Mouse (Mus musculus) MEL (cell line): ENCODE results near the gene Slc39a2. TPM values are rescaled to one million over a fixed set of nuclear protein-coding genes. Genes with fewer than 3 reads are reported as not detected.

Experiments used
- DNase-seq: peaks from one replicate; pipeline ENCODE4 v3.0.0; 2011; ENCODE audit warnings: low read depth, low spot score
- H3K27ac ChIP-seq: 2 replicates; pipeline ENCODE4 v1.5.1; 2012; ENCODE audit warnings: low read depth, mild to moderate bottlenecking, control low read depth, low read length, moderate library complexity; ENCODE audit not compliant: control insufficient read depth
- H3K27me3 ChIP-seq, 2 experiments: fragments of 150-350 bp in 1 of 2; sonication (generic) in 1 of 2; 2 replicates each; pipeline ENCODE4 v1.6.1; 2012; ENCODE audit warnings: low read length in 2 of 2, mild to moderate bottlenecking in 2 of 2, improper control_type of control experiment in 1 of 2, moderate library complexity in 1 of 2; ENCODE audit not compliant: insufficient read depth in 2 of 2, control insufficient read depth in 1 of 2
- H3K36me3 ChIP-seq, 2 experiments: 2 replicates each; pipeline ENCODE4 v1.6.1; 2012 to 2014; ENCODE audit warnings: low read length in 2 of 2, improper control_type of control experiment in 1 of 2, inconsistent platforms in 1 of 2, mild to moderate bottlenecking in 1 of 2; ENCODE audit not compliant: insufficient read depth in 2 of 2, control insufficient read depth in 1 of 2
- H3K4me1 ChIP-seq, 2 experiments: fragments of 150-350 bp in 1 of 2; sonication (generic) in 1 of 2; 2 replicates each; pipeline ENCODE4 v1.6.1; 2012; ENCODE audit warnings: low read length in 2 of 2, improper control_type of control experiment in 1 of 2, mild to moderate bottlenecking in 1 of 2; ENCODE audit not compliant: insufficient read depth in 2 of 2, control insufficient read depth in 1 of 2
- H3K4me3 ChIP-seq, 2 experiments: fragments of 150-350 bp in 1 of 2; sonication (generic) in 1 of 2; 2 replicates each; pipeline ENCODE4 v1.5.1; 2012; ENCODE audit warnings: low read depth in 2 of 2, low read length in 2 of 2, mild to moderate bottlenecking in 2 of 2, moderate library complexity in 2 of 2, control low read depth in 1 of 2, improper control_type of control experiment in 1 of 2; ENCODE audit not compliant: control insufficient read depth in 1 of 2, insufficient read depth in 1 of 2
- H3K79me2 ChIP-seq: 2 replicates; pipeline ENCODE4 v1.6.1; 2012; ENCODE audit warnings: mild to moderate bottlenecking, low read length, moderate library complexity; ENCODE audit not compliant: control insufficient read depth, poor library complexity, insufficient read depth
- H3K9ac ChIP-seq: 2 replicates; pipeline ENCODE4 v1.6.1; 2012; ENCODE audit warnings: low read depth, mild to moderate bottlenecking, control low read depth, low read length, moderate library complexity; ENCODE audit not compliant: control insufficient read depth, poor library complexity, severe bottlenecking
- H3K9me3 ChIP-seq: fragments of 150-350 bp; sonication (generic); replicated peaks from 2 replicates; pipeline ENCODE4 v1.6.1; 2012; ENCODE audit warnings: mild to moderate bottlenecking, low read length, improper control_type of control experiment, moderate library complexity; ENCODE audit not compliant: insufficient read depth
- BHLHE40 ChIP-seq: IDR thresholded peaks from 2 replicates; pipeline ENCODE4 v1.6.1; 2012; ENCODE audit warnings: low read depth, mild to moderate bottlenecking, inconsistent platforms, low read length, improper control_type of control experiment, borderline replicate concordance
- CHD1 ChIP-seq: IDR thresholded peaks from 2 replicates; pipeline ENCODE4 v1.6.1; 2012; ENCODE audit warnings: low read depth, mild to moderate bottlenecking, inconsistent platforms, low read length, improper control_type of control experiment
- CHD2 ChIP-seq: IDR thresholded peaks from 2 replicates; pipeline ENCODE4 v1.6.1; 2011; ENCODE audit warnings: low read length, improper control_type of control experiment
- CTCF ChIP-seq, 3 experiments: IDR thresholded peaks in 2 of 3; conservative IDR thresholded peaks in 1 of 3; 2 replicates each; pipeline ENCODE4 v1.5.1; 2011 to 2012; ENCODE audit warnings: low read length in 3 of 3, low read depth in 2 of 3, mild to moderate bottlenecking in 2 of 3, improper control_type of control experiment in 1 of 3, inconsistent platforms in 1 of 3, mixed read lengths in 1 of 3, moderate library complexity in 1 of 3; ENCODE audit not compliant: control insufficient read depth in 1 of 3, insufficient read depth in 1 of 3, poor library complexity in 1 of 3, severe bottlenecking in 1 of 3
- E2F4 ChIP-seq: IDR thresholded peaks from 2 replicates; pipeline ENCODE4 v1.6.1; 2011; ENCODE audit warnings: low read depth, low read length, improper control_type of control experiment, borderline replicate concordance
- ELF1 ChIP-seq: IDR thresholded peaks from 2 replicates; pipeline ENCODE4 v1.6.1; 2014; ENCODE audit warnings: low read depth, mild to moderate bottlenecking, inconsistent platforms, low read length, improper control_type of control experiment, moderate library complexity
- EP300 ChIP-seq, 2 experiments: IDR thresholded peaks; 2 replicates each; pipeline ENCODE4 v1.6.1; 2011; ENCODE audit warnings: improper control_type of control experiment in 2 of 2, low read length in 2 of 2, low read depth in 1 of 2, mild to moderate bottlenecking in 1 of 2
- GABPA ChIP-seq: IDR thresholded peaks from 2 replicates; pipeline ENCODE4 v1.6.1; 2012; ENCODE audit warnings: low read depth, mild to moderate bottlenecking, inconsistent platforms, low read length, improper control_type of control experiment, moderate library complexity
- HCFC1 ChIP-seq: IDR thresholded peaks from 2 replicates; pipeline ENCODE4 v1.6.1; 2012; ENCODE audit warnings: low read depth, mild to moderate bottlenecking, inconsistent platforms, low read length, improper control_type of control experiment, moderate library complexity
- JUND ChIP-seq: IDR thresholded peaks from 2 replicates; pipeline ENCODE4 v1.6.1; 2011; ENCODE audit warnings: low read depth, mild to moderate bottlenecking, improper control_type of control experiment, low read length
- MAX ChIP-seq: IDR thresholded peaks from 2 replicates; pipeline ENCODE4 v1.6.1; 2011; ENCODE audit warnings: low read length, improper control_type of control experiment
- MXI1 ChIP-seq: IDR thresholded peaks from 2 replicates; pipeline ENCODE4 v1.6.1; 2011; ENCODE audit warnings: mild to moderate bottlenecking, low read depth, low read length, improper control_type of control experiment
- MYB ChIP-seq: IDR thresholded peaks from 2 replicates; pipeline ENCODE4 v1.6.1; 2011; ENCODE audit warnings: mild to moderate bottlenecking, low read depth, low read length, improper control_type of control experiment
- MYC ChIP-seq: IDR thresholded peaks from 2 replicates; pipeline ENCODE4 v1.6.1; 2011; ENCODE audit warnings: low read depth, mild to moderate bottlenecking, low read length, improper control_type of control experiment, moderate library complexity
- NELFE ChIP-seq: IDR thresholded peaks from 2 replicates; pipeline ENCODE4 v1.6.1; 2011; ENCODE audit warnings: low read depth, low read length, improper control_type of control experiment
- POLR2A ChIP-seq, 2 experiments: IDR thresholded peaks; 2 replicates each; pipeline ENCODE4 v1.6.1; 2011 to 2012; ENCODE audit warnings: low read length in 2 of 2, mild to moderate bottlenecking in 2 of 2, control low read depth in 1 of 2, improper control_type of control experiment in 1 of 2, low read depth in 1 of 2, moderate library complexity in 1 of 2; ENCODE audit not compliant: control insufficient read depth in 1 of 2, insufficient read depth in 1 of 2, poor library complexity in 1 of 2
- POLR2AphosphoS2 ChIP-seq: IDR thresholded peaks from 2 replicates; pipeline ENCODE4 v1.6.1; 2011; ENCODE audit warnings: low read length, improper control_type of control experiment
- POLR2AphosphoS5 ChIP-seq: IDR thresholded peaks from 2 replicates; pipeline ENCODE4 v1.6.1; 2012; ENCODE audit warnings: low read depth, borderline replicate concordance, mild to moderate bottlenecking, inconsistent platforms, low read length, moderate library complexity, mixed read lengths
- RAD21 ChIP-seq: IDR thresholded peaks from 2 replicates; pipeline ENCODE4 v1.6.1; 2011; ENCODE audit warnings: mild to moderate bottlenecking, low read depth, low read length, improper control_type of control experiment
- SIN3A ChIP-seq: IDR thresholded peaks from 2 replicates; pipeline ENCODE4 v1.6.1; 2012; ENCODE audit warnings: low read length, improper control_type of control experiment, inconsistent platforms
- SMC3 ChIP-seq: IDR thresholded peaks from 2 replicates; pipeline ENCODE4 v1.6.1; 2011; ENCODE audit warnings: low read depth, low read length, improper control_type of control experiment
- TAL1 ChIP-seq: IDR thresholded peaks from 2 replicates; pipeline ENCODE4 v1.6.1; 2012; ENCODE audit warnings: mild to moderate bottlenecking, inconsistent platforms, low read length, moderate library complexity, mixed read lengths
- TBP ChIP-seq: IDR thresholded peaks from 2 replicates; pipeline ENCODE4 v1.8.0; 2011; ENCODE audit warnings: low read depth, low read length, improper control_type of control experiment
- TCF12 ChIP-seq: IDR thresholded peaks from 2 replicates; pipeline ENCODE4 v1.6.1; 2014; ENCODE audit warnings: low read depth, mild to moderate bottlenecking, inconsistent platforms, low read length, improper control_type of control experiment, moderate library complexity
- UBTF ChIP-seq: IDR thresholded peaks from 2 replicates; pipeline ENCODE4 v1.6.1; 2012; ENCODE audit warnings: low read depth, mild to moderate bottlenecking, inconsistent platforms, low read length, improper control_type of control experiment, moderate library complexity, borderline replicate concordance; ENCODE audit not compliant: insufficient read depth
- USF1 ChIP-seq: IDR thresholded peaks from 2 replicates; pipeline ENCODE4 v1.6.1; 2014; ENCODE audit warnings: low read depth, mild to moderate bottlenecking, inconsistent platforms, low read length, improper control_type of control experiment, moderate library complexity
- USF2 ChIP-seq, 2 experiments: IDR thresholded peaks; 2 replicates each; pipeline ENCODE4 v1.6.1; 2011 to 2012; ENCODE audit warnings: improper control_type of control experiment in 2 of 2, low read length in 2 of 2, borderline replicate concordance in 1 of 2, inconsistent platforms in 1 of 2, low read depth in 1 of 2, mild to moderate bottlenecking in 1 of 2; ENCODE audit not compliant: insufficient read depth in 1 of 2
- ZC3H11A ChIP-seq: IDR thresholded peaks from 2 replicates; pipeline ENCODE4 v1.6.1; 2012; ENCODE audit warnings: low read depth, mild to moderate bottlenecking, inconsistent platforms, low read length, improper control_type of control experiment
- ZKSCAN1 ChIP-seq: IDR thresholded peaks from 2 replicates; pipeline ENCODE4 v1.6.1; 2012; ENCODE audit warnings: low read depth, mild to moderate bottlenecking, inconsistent platforms, low read length, improper control_type of control experiment, moderate library complexity
- ZMIZ1 ChIP-seq: IDR thresholded peaks from 2 replicates; pipeline ENCODE4 v1.6.1; 2012; ENCODE audit warnings: low read depth, mild to moderate bottlenecking, inconsistent platforms, low read length, improper control_type of control experiment, moderate library complexity
- ZNF384 ChIP-seq: IDR thresholded peaks from 2 replicates; pipeline ENCODE4 v1.6.1; 2012; ENCODE audit warnings: low read depth, mild to moderate bottlenecking, inconsistent platforms, low read length, improper control_type of control experiment
- polyA plus RNA-seq, 2 experiments: library from polyadenylated mRNA; stranded (reverse) in 1 of 2; unstranded in 1 of 2; fragments of >175 nt in 1 of 2; fragments of >200 nt in 1 of 2; gene quantifications; 2 replicates each; pipeline versions ENCODE4 v1.2.1 to v1.2.4; 2012; ENCODE audit warnings: low replicate concordance in 2 of 2, low read depth in 1 of 2; ENCODE audit not compliant: insufficient read length in 2 of 2, insufficient read depth in 1 of 2, missing spikeins in 1 of 2
- total RNA-seq: library from RNA; depleted of rRNA; stranded (reverse); fragments of 300-350 nt; gene quantifications from 2 replicates; pipeline ENCODE4 v1.2.3, GENCODE M21; 2012

Gene Slc39a2
- total and polyA plus RNA-seq, 3 experiments = 0.07 TPM; not detected in 2

DNA sequence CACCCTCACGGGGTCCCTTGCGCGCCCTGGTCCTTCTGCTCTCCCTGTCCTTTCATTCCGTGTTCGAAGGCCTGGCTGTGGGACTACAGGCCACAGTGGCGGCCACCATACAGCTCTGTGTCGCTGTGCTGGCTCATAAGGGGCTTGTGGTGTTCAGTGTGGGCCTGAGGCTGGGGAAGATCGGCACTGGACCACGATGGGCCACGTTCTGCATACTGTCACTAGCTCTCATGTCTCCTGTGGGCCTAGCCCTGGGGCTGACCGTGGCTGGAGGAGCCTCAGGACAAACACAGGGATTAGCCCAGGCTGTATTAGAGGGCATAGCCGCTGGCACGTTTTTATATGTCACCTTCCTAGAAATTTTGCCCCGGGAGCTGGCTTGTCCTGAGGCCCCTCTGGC lies 2.4 kb downstream of the Slc39a2 start:
- no peaks in the 10 kb centered on the region for H3K9me3 ChIP-seq
- H3K9ac ChIP-seq = no peak overlapping the region
- H3K27me3 ChIP-seq = no peaks in the 10 kb centered on the region
- no peak for DNase-seq
- H3K27ac ChIP-seq = no peak overlapping the region
- no peak overlapping the region for H3K4me3 ChIP-seq
- TF ChIP-seq MYC (no peak), BHLHE40 (no peak), ZC3H11A (no peak), CTCF (IDR thresholded peaks at IDR 0.05 in 2 of 3, conservative IDR thresholded peaks at IDR 0.05 in 1 of 3; ENCODE audit: control insufficient read depth in 1 of 3, insufficient read depth in 1 of 3, low read depth in 2 of 3, low read length in 3 of 3, poor library complexity in 1 of 3, severe bottlenecking in 1 of 3) (no peak), JUND (no peak), CHD2 (no peak), ZKSCAN1 (no peak), GABPA (no peak), TBP (no peak), USF2 (IDR thresholded peaks at IDR 0.05; ENCODE audit: borderline replicate concordance in 1 of 2, insufficient read depth in 1 of 2, low read depth in 1 of 2, low read length in 2 of 2) (no peak), UBTF (no peak), MAX (no peak), TAL1 (no peak), ZNF384 (no peak), USF1 (no peak), NELFE (no peak), E2F4 (no peak), EP300 (IDR thresholded peaks at IDR 0.05; ENCODE audit: low read depth in 1 of 2, low read length in 2 of 2) (no peak), POLR2AphosphoS5 (no peak), ELF1 (no peak)
- H3K79me2 ChIP-seq = no peaks in the 10 kb centered on the region
- peaks cover 0 to 8% of the 10 kb centered on the region in 2 experiments; a peak in 2 of 4 replicates for H3K36me3 ChIP-seq
- peaks cover 3 to 17% of the 10 kb centered on the region in 2 experiments; a peak in 3 of 4 replicates for H3K4me1 ChIP-seq

DNA sequence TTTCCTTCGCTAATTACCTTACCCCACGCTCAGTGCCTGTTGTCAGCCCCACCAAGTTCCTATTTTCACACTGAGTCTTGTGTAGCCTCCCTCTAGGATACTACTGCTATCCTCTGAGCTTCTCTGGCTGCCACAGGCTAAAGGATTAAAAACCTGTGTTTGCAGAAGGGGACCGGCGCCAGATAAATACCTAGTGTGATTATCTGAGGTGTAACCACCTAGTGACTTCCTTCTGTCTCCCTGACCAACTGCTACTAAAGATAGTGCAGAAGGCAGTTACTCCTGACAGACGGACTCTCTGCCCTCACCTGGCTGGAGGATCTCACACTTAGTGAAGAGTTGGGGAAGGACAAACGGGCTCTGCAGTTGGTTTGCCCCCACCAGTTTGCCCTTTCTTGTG lies 3.3 kb downstream of the Slc39a2 start:
- H3K9me3 ChIP-seq = no peaks in the 10 kb centered on the region
- no peak for TF ChIP-seq CTCF (IDR thresholded peaks at IDR 0.05 in 2 of 3, conservative IDR thresholded peaks at IDR 0.05 in 1 of 3; ENCODE audit: control insufficient read depth in 1 of 3, insufficient read depth in 1 of 3, low read depth in 2 of 3, low read length in 3 of 3, poor library complexity in 1 of 3, severe bottlenecking in 1 of 3)
- TF ChIP-seq SMC3 = no peak
- TF ChIP-seq TCF12 = peak; percentile 58
- TF ChIP-seq TAL1 = peak; percentile 64
- no peak for TF ChIP-seq ZKSCAN1
- no peak for TF ChIP-seq NELFE
- TF ChIP-seq JUND = no peak
- TF ChIP-seq GABPA = no peak
- TF ChIP-seq MAX = no peak
- no peak for TF ChIP-seq HCFC1
- TF ChIP-seq CHD2 = no peak
- no peak for TF ChIP-seq TBP
- no peak for TF ChIP-seq MYB
- no peak for TF ChIP-seq RAD21
- no peak for TF ChIP-seq BHLHE40
- no peak for TF ChIP-seq CHD1
- no peak for TF ChIP-seq POLR2A (IDR thresholded peaks at IDR 0.05; ENCODE audit: control insufficient read depth in 1 of 2, insufficient read depth in 1 of 2, low read depth in 1 of 2, low read length in 2 of 2, poor library complexity in 1 of 2)
- no peak for TF ChIP-seq MXI1
- TF ChIP-seq POLR2AphosphoS2 = no peak
- no peak for TF ChIP-seq ELF1
- TF ChIP-seq ZMIZ1 = no peak
- TF ChIP-seq SIN3A = no peak
- TF ChIP-seq E2F4 = no peak
- no peak for TF ChIP-seq POLR2AphosphoS5

More for the DNA sequence above, 3.3 kb downstream of the Slc39a2 start:
- Histone ChIP-seq H3K36me3 (peaks cover 0 to 8% of the 10 kb centered on the region in 2 experiments; a peak in 2 of 4 replicates), H3K9ac (no peak overlapping the region), H3K27me3 (no peaks in the 10 kb centered on the region), H3K4me3 (no peak overlapping the region), H3K27ac (no peak overlapping the region), H3K4me1 (peaks cover 3 to 17% of the 10 kb centered on the region in 2 experiments; a peak in 3 of 4 replicates), H3K79me2 (no peaks in the 10 kb centered on the region)
- peak; percentile 52 for DNase-seq
